Mouse (Mus musculus): ENCODE results near the gene Nfia. TPM values are rescaled to one million over a fixed set of nuclear protein-coding genes. Genes with fewer than 3 reads are reported as not detected.

Gene Nfia
- polyA plus RNA-seq, 1 experiment from 2014 or later = 14.4 TPM

- H3K27me3 ChIP-seq (ENCODE audit: insufficient read depth, poor library complexity, severe bottlenecking) = no peaks in the 10 kb centered on the region
- H3K4me1 ChIP-seq = 0 out of 2 replicates have a peak, but pooled peaks cover 4% of the 10 kb centered on the region
- H3K9me3 ChIP-seq = no peaks in the 10 kb centered on the region
- no peak overlapping the region for H3K4me3 ChIP-seq
- H3K27ac ChIP-seq = no peak overlapping the region
- WGBS = 87% methylated on average over 10 of the region's 10 CpGs
- no peaks in the 10 kb centered on the region for H3K36me3 ChIP-seq
- no peak for DNase-seq (ENCODE audit: low spot score)
Observed at GRCm38 (mm10) chr4:97950341-97951071, 178.0 kb downstream of the Nfia start.

- Histone ChIP-seq H3K36me3 (no peaks in the 10 kb centered on the region), H3K27me3 (ENCODE audit: insufficient read depth, poor library complexity, severe bottlenecking) (no peaks in the 10 kb centered on the region), H3K9me3 (no peaks in the 10 kb centered on the region), H3K4me1 (no peaks in the 10 kb centered on the region), H3K4me3 (no peak overlapping the region), H3K27ac (no peak overlapping the region)
- WGBS = 84% methylated on average over 11 of the region's 11 CpGs
- DNase-seq (ENCODE audit: low spot score) = no peak
Observed at GRCm38 (mm10) chr4:97953886-97954285, 181.4 kb downstream of the Nfia start.

- Histone ChIP-seq H3K9me3 (no peaks in the 10 kb centered on the region), H3K4me3 (no peak overlapping the region), H3K36me3 (no peaks in the 10 kb centered on the region), H3K27me3 (ENCODE audit: insufficient read depth, poor library complexity, severe bottlenecking) (no peaks in the 10 kb centered on the region), H3K4me1 (no peaks in the 10 kb centered on the region), H3K27ac (no peak overlapping the region)
- WGBS = 77% methylated on average over 5 of the region's 5 CpGs
- no peak for DNase-seq (ENCODE audit: low spot score)
Observed at GRCm38 (mm10) chr4:97958121-97958520, 185.6 kb downstream of the Nfia start.

- 85% methylated on average over 7 of the region's 7 CpGs for WGBS
- H3K27ac ChIP-seq = no peak overlapping the region
Observed at GRCm38 (mm10) chr4:97962856-97963255, 190.3 kb downstream of the Nfia start.

GRCm38 (mm10) chr4:97963951-97964350, 191.4 kb downstream of the Nfia start:
- H3K27me3 ChIP-seq (ENCODE audit: insufficient read depth, poor library complexity, severe bottlenecking) = no peaks in the 10 kb centered on the region
- no peaks in the 10 kb centered on the region for H3K9me3 ChIP-seq
- H3K27ac ChIP-seq = no peak overlapping the region
- no peaks in the 10 kb centered on the region for H3K4me1 ChIP-seq
- WGBS = 70% methylated on average over 1 of the region's 1 CpGs
- DNase-seq (ENCODE audit: low spot score) = no peak
- H3K4me3 ChIP-seq = no peak overlapping the region
- H3K36me3 ChIP-seq = no peaks in the 10 kb centered on the region

More at GRCm38 (mm10) chr4:97962856-97963255, 190.3 kb downstream of the Nfia start:
- no peak for DNase-seq (ENCODE audit: low spot score)
- H3K36me3 ChIP-seq = no peaks in the 10 kb centered on the region
- no peaks in the 10 kb centered on the region for H3K4me1 ChIP-seq
- no peak overlapping the region for H3K4me3 ChIP-seq
- no peaks in the 10 kb centered on the region for H3K9me3 ChIP-seq
- H3K27me3 ChIP-seq (ENCODE audit: insufficient read depth, poor library complexity, severe bottlenecking) = no peaks in the 10 kb centered on the region

- Histone ChIP-seq H3K9me3 (no peaks in the 10 kb centered on the region), H3K27ac (no peak overlapping the region), H3K4me1 (no peaks in the 10 kb centered on the region), H3K36me3 (0 out of 2 replicates have a peak, but pooled peaks cover 2% of the 10 kb centered on the region), H3K4me3 (no peak overlapping the region), H3K27me3 (ENCODE audit: insufficient read depth, poor library complexity, severe bottlenecking) (no peaks in the 10 kb centered on the region)
- no peak for DNase-seq (ENCODE audit: low spot score)
- WGBS = 89% methylated on average over 7 of the region's 7 CpGs
Observed at GRCm38 (mm10) chr4:97968786-97969348, 196.3 kb downstream of the Nfia start.

- peaks cover under 1% of the 10 kb centered on the region; the same call in 1 of the 2 replicates for H3K4me1 ChIP-seq
- H3K36me3 ChIP-seq = 0 out of 2 replicates have a peak, but pooled peaks cover 2% of the 10 kb centered on the region
- H3K27me3 ChIP-seq (ENCODE audit: insufficient read depth, poor library complexity, severe bottlenecking) = no peaks in the 10 kb centered on the region
- no peak overlapping the region for H3K27ac ChIP-seq
- no peak for DNase-seq (ENCODE audit: low spot score)
- H3K9me3 ChIP-seq = no peaks in the 10 kb centered on the region
- no peak overlapping the region for H3K4me3 ChIP-seq
- whole genome bisulfite sequencing = 84% methylated on average over 2 of the region's 2 CpGs
Observed at GRCm38 (mm10) chr4:97973064-97973463, 200.5 kb downstream of the Nfia start.

- Histone ChIP-seq H3K27ac (peak overlapping the region; percentile 62; the same call in 1 of the 2 replicates), H3K4me3 (no peak overlapping the region), H3K4me1 (peaks cover 3% of the 10 kb centered on the region; the same call in 1 of the 2 replicates), H3K27me3 (ENCODE audit: insufficient read depth, poor library complexity, severe bottlenecking) (no peaks in the 10 kb centered on the region), H3K36me3 (0 out of 2 replicates have a peak, but pooled peaks cover 2% of the 10 kb centered on the region), H3K9me3 (no peaks in the 10 kb centered on the region)
- DNase-seq (ENCODE audit: low spot score) = no peak
- 61% methylated on average over 6 of the region's 6 CpGs for WGBS
Observed at GRCm38 (mm10) chr4:97974037-97974436, 201.5 kb downstream of the Nfia start.

GRCm38 (mm10) chr4:97976891-97977290, 204.4 kb downstream of the Nfia start:
- WGBS = 72% methylated on average over 5 of the region's 5 CpGs
- no peak for DNase-seq (ENCODE audit: low spot score)
- Histone ChIP-seq H3K27me3 (ENCODE audit: insufficient read depth, poor library complexity, severe bottlenecking) (no peaks in the 10 kb centered on the region), H3K27ac (no peak overlapping the region), H3K36me3 (no peaks in the 10 kb centered on the region), H3K9me3 (no peaks in the 10 kb centered on the region), H3K4me3 (no peak overlapping the region), H3K4me1 (peaks cover 3% of the 10 kb centered on the region; the same call in 1 of the 2 replicates)

GRCm38 (mm10) chr4:97984361-97984760, 211.8 kb downstream of the Nfia start:
- DNase-seq (ENCODE audit: low spot score) = no peak
- Histone ChIP-seq H3K36me3 (no peaks in the 10 kb centered on the region), H3K4me1 (peaks cover 17% of the 10 kb centered on the region), H3K27me3 (ENCODE audit: insufficient read depth, poor library complexity, severe bottlenecking) (no peaks in the 10 kb centered on the region), H3K27ac (no peak overlapping the region), H3K4me3 (no peak overlapping the region), H3K9me3 (no peaks in the 10 kb centered on the region)
- WGBS = 78% methylated on average over 2 of the region's 2 CpGs

- Histone ChIP-seq H3K4me3 (no peak overlapping the region), H3K4me1 (peaks cover 28% of the 10 kb centered on the region), H3K9me3 (no peaks in the 10 kb centered on the region), H3K27me3 (ENCODE audit: insufficient read depth, poor library complexity, severe bottlenecking) (no peaks in the 10 kb centered on the region), H3K27ac (no peak overlapping the region), H3K36me3 (no peaks in the 10 kb centered on the region)
- 91% methylated on average over 1 of the region's 1 CpGs for WGBS
- no peak for DNase-seq (ENCODE audit: low spot score)
Observed at GRCm38 (mm10) chr4:97986056-97986734, 213.7 kb downstream of the Nfia start.

- Histone ChIP-seq H3K9me3 (no peaks in the 10 kb centered on the region), H3K4me3 (no peak overlapping the region), H3K4me1 (peaks cover 31% of the 10 kb centered on the region), H3K27me3 (ENCODE audit: insufficient read depth, poor library complexity, severe bottlenecking) (no peaks in the 10 kb centered on the region), H3K27ac (peak overlapping the region; percentile 2; the same call in 1 of the 2 replicates), H3K36me3 (no peaks in the 10 kb centered on the region)
- DNase-seq (ENCODE audit: low spot score) = no peak
- 63% methylated on average over 4 of the region's 4 CpGs for WGBS
Observed at GRCm38 (mm10) chr4:97986735-97987075, 214.2 kb downstream of the Nfia start.

- no peak for DNase-seq (ENCODE audit: low spot score)
- Histone ChIP-seq H3K27me3 (ENCODE audit: insufficient read depth, poor library complexity, severe bottlenecking) (no peaks in the 10 kb centered on the region), H3K9me3 (no peaks in the 10 kb centered on the region), H3K4me1 (peaks cover 36% of the 10 kb centered on the region), H3K36me3 (no peaks in the 10 kb centered on the region), H3K27ac (peak overlapping the region; percentile 52; the same call in 1 of the 2 replicates), H3K4me3 (no peak overlapping the region)
- 40% methylated on average over 5 of the region's 5 CpGs for whole genome bisulfite sequencing
Observed at GRCm38 (mm10) chr4:97988703-97989102, 216.2 kb downstream of the Nfia start.
